In the genomic region with DNA sequence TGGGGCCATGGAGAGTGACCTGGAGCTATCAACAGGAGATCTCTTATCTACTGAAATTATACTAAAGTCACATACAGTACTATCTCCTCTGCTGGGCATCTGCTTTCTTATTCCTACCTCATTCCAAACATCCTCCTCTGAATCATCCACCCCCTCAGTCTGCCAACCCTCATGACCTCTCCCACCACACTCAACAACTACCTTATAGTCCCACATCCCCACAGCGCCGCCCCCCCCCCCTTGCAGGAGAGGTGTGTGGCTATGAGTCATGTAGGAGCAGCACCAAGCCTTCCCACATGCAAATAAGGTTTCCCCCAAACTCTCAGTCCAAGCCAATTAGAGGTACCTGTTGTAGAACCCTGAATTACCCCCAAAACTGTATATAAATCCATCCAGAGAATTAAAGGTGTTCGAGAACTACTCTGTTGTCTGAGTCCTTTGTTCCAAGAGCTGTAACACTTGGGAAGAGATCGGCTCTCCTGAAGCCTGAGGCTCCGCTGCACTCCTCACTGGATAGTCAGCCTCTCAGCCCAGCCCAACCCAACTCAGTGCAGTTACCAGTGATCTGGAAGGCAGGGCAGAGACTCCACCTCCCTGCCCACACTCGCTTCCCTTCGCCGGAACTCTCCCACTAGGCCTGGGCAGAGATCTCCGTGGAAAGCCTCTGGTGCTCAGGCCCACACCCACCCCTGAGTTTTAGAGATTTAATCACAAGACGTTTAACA, we compare ENCODE assay signal across 9 mouse cellular contexts.
A peak's percentile ranks its signal among the peaks of the same experiment; 100 is the strongest.
DNase-seq lines count a peak whose midpoint lies in the region; ATAC-seq and TF ChIP-seq lines count a peak whose summit lies in the region.
"Had no signal": no experiment of that assay in that cellular context is flagged by ENCODE, and none has a peak within 500 bp of the region (broad histone marks: within the 10 kb centered on the region; RNA-seq: fewer than 3 reads in every experiment).

No protein-coding gene starts in this region.

- intact Hi-C loops in left cerebral cortex, postnatal 14 days (cut with DNase I), result no loop called here

- H3K27ac ChIP-seq in kidney, embryonic 14.5 days (ENCODE audit: low read depth, low read length), result no peak overlapping the region
- peak overlapping the region; percentile 71 for H3K27ac ChIP-seq in heart, postnatal 0 days (ENCODE audit: low read depth)
- peak overlapping the region; percentile 27 for H3K27ac ChIP-seq in macrophage
- H3K27ac ChIP-seq: embryonic facial prominence, embryonic 10.5 days had no signal

- peaks cover 9% of the 10 kb centered on the region; the same call in 1 of the 2 replicates for H3K79me2 ChIP-seq in macrophage (ENCODE audit: inconsistent target)

- peaks cover 19% of the 10 kb centered on the region; the same call in 1 of the 2 replicates for H3K36me3 ChIP-seq in kidney, embryonic 14.5 days (ENCODE audit: control insufficient read depth, insufficient read depth, low read length)
- H3K36me3 ChIP-seq in heart, postnatal 0 days (replicated peaks; ENCODE audit: control insufficient read depth, insufficient read depth, low read length), result 0 out of 2 replicates have a peak, but pooled peaks cover 3% of the 10 kb centered on the region
- H3K36me3 ChIP-seq in macrophage (ENCODE audit: inconsistent target), result 0 out of 2 replicates have a peak, but pooled peaks cover 6% of the 10 kb centered on the region

- no peak overlapping the region for H3K4me3 ChIP-seq in kidney, embryonic 14.5 days (ENCODE audit: low read length)
- no peak overlapping the region for H3K4me3 ChIP-seq in heart, postnatal 0 days (ENCODE audit: low read depth, low read length)
- H3K4me3 ChIP-seq in macrophage (ENCODE audit: inconsistent target), result no peak overlapping the region
- H3K4me3 ChIP-seq: embryonic facial prominence, embryonic 10.5 days had no signal

- no peaks in the 10 kb centered on the region for H3K4me1 ChIP-seq in kidney, embryonic 14.5 days (ENCODE audit: control insufficient read depth, insufficient read depth, low read length)
- H3K4me1 ChIP-seq in heart, postnatal 0 days (ENCODE audit: control insufficient read depth, insufficient read depth), result peaks cover 60% of the 10 kb centered on the region

- 50% methylated on average over 10 of the region's 10 CpGs for WGBS in kidney, embryonic 14.5 days
- 28% methylated on average over 10 of the region's 10 CpGs for WGBS in heart, postnatal 0 days
- 41% methylated on average over 8 of the region's 10 CpGs for WGBS in macrophage (ENCODE audit: missing documents)

- ATAC-seq in kidney, embryonic 14.5 days (ENCODE audit: low FRiP score, low TSS enrichment), result no peak
- ATAC-seq in heart, postnatal 0 days (ENCODE audit: insufficient read depth, low read depth), result peak; percentile 49; the same call in 1 of the 2 replicates

- peaks cover under 1% of the 10 kb centered on the region; the same call in 1 of the 2 replicates for H3K9me3 ChIP-seq in kidney, embryonic 14.5 days (ENCODE audit: control insufficient read depth, low read length)
- no peaks in the 10 kb centered on the region for H3K9me3 ChIP-seq in heart, postnatal 0 days (replicated peaks; ENCODE audit: control insufficient read depth, low read length)
- H3K9me3 ChIP-seq: embryonic facial prominence, embryonic 10.5 days had no signal

- H3K9ac ChIP-seq in kidney, embryonic 14.5 days (ENCODE audit: low read depth, low read length), result no peak overlapping the region
- H3K9ac ChIP-seq in heart, postnatal 0 days (replicated peaks; ENCODE audit: low read depth, low read length), result peak overlapping the region; percentile 45; the same call in 1 of the 2 replicates

- no peak for TF ChIP-seq CTCF in heart, postnatal 0 days (IDR thresholded peaks at IDR 0.05; ENCODE audit: low read depth)

- TF ChIP-seq EP300 in heart, postnatal 0 days (IDR thresholded peaks at IDR 0.05; ENCODE audit: low read depth), result no peak

- no peak overlapping the region for H3K4me2 ChIP-seq in kidney, embryonic 14.5 days (replicated peaks; ENCODE audit: low read depth, low read length)
- no peak overlapping the region for H3K4me2 ChIP-seq in heart, postnatal 0 days (ENCODE audit: low read depth, low read length)

- no peaks in the 10 kb centered on the region for H3K27me3 ChIP-seq in kidney, embryonic 14.5 days (ENCODE audit: control insufficient read depth, insufficient read depth, low read length)
- no peaks in the 10 kb centered on the region for H3K27me3 ChIP-seq in heart, postnatal 0 days (ENCODE audit: control insufficient read depth, insufficient read depth, low read length)

- DNase-seq in kidney, postnatal 10 days, result peak; percentile 45
- peak; percentile 77 for DNase-seq in Muller cell, postnatal 12 days (ENCODE audit: inconsistent ontology term)
- peak; percentile 36 for DNase-seq in heart, postnatal 0 days (ENCODE audit: low spot score)
- DNase-seq in left cerebral cortex, postnatal 14 days (ENCODE audit: low spot score in 2 of 2), result no peak
- DNase-seq in cerebellum, adult 11-12 months, result no peak
- no peak for DNase-seq in gastrocnemius, postnatal 10 days

Comparison
In these comparisons a context has a peak if more than half of its experiments do, and no peak if none do; other contexts are left out.
1. DNase-seq: peak in kidney, postnatal 10 days (single experiment), Muller cell, postnatal 12 days (single experiment) and heart, postnatal 0 days (single experiment); none in left cerebral cortex, postnatal 14 days (0 of 2), cerebellum, adult 11-12 months (single experiment) and gastrocnemius, postnatal 10 days (single experiment).